Mouse (Mus musculus) brain, embryonic 14.5 days (tissue): ENCODE results near the gene Tdrd7.

Experiments used
- CTCF ChIP-seq: fragments of 200-500 bp; IDR thresholded peaks from 2 replicates; pipeline ENCODE4 v1.5.1; 2012; ENCODE audit warnings: inconsistent platforms, mild to moderate bottlenecking, moderate library complexity, borderline replicate concordance; ENCODE audit not compliant: insufficient read depth, insufficient read length; ENCODE audit errors: extremely low read depth
- POLR2A ChIP-seq: fragments of 200-500 bp; IDR thresholded peaks from 2 replicates; pipeline ENCODE4 v1.6.1; 2012; ENCODE audit warnings: mild to moderate bottlenecking, inconsistent platforms, borderline replicate concordance; ENCODE audit not compliant: poor library complexity, insufficient read depth, insufficient read length, severe bottlenecking; ENCODE audit errors: extremely low read depth

GRCm38 (mm10) chr4:45972448-45972854 lies 7.3 kb downstream of the Tdrd7 start:
- TF ChIP-seq CTCF (no peak), POLR2A (no peak; the same call in 1 of the 2 replicates)
